Mouse (Mus musculus): ENCODE results near the gene Pus3. TPM values are rescaled to one million over a fixed set of nuclear protein-coding genes. Genes with fewer than 3 reads are reported as not detected.

Pus3 gene
- polyA plus RNA-seq, 1 experiment = 3.1 TPM

DNA sequence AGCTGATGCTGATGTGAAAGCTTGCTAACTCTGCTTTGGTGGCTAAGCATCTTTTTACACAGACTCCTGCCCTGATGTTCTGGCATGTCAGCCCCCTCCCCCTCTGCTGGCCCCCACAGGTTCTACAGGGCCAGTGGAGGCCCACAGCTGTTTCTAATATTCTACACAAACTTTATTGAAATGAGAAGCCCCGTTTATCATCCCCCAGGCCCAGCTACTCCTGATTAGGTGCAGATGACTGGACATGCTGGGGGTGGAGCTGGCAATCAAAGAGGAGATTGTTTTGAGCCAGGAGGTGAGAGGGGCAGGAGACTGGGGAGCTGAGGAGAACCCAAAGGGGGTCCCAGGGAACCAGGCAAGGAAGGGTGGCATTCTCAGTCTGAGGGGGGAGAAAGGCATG, 28.6 kb upstream of the Pus3 start:
- H3ac ChIP-seq (ENCODE audit: control insufficient read depth, insufficient read length, low read depth) = no peak overlapping the region
- no peaks in the 10 kb centered on the region for H3K27me3 ChIP-seq (ENCODE audit: control insufficient read depth, insufficient read depth, insufficient read length)
- no peak overlapping the region for H3K4me3 ChIP-seq (ENCODE audit: insufficient read depth, poor library complexity, severe bottlenecking)
- H3K79me2 ChIP-seq (ENCODE audit: control insufficient read depth, insufficient read depth) = no peaks in the 10 kb centered on the region
- H3K36me3 ChIP-seq (ENCODE audit: control insufficient read depth, insufficient read depth) = no peaks in the 10 kb centered on the region
- H3K79me3 ChIP-seq (ENCODE audit: low read depth) = no peaks in the 10 kb centered on the region
- TF ChIP-seq CEBPB (IDR thresholded peaks at IDR 0.05; ENCODE audit: low read depth) (no peak), FOSL1 (IDR thresholded peaks at IDR 0.05; ENCODE audit: insufficient read depth, low read length, poor library complexity, severe bottlenecking) (no peak), MAX (IDR thresholded peaks at IDR 0.05) (no peak), MYOD1 (IDR thresholded peaks at IDR 0.05; ENCODE audit: control insufficient read depth, insufficient read length, low read depth) (no peak), CTCF (IDR thresholded peaks at IDR 0.05; ENCODE audit: control insufficient read depth, insufficient read depth, insufficient read length) (no peak), MYOG (IDR thresholded peaks at IDR 0.05; ENCODE audit: control insufficient read depth, extremely low read depth, insufficient read length) (no peak), USF1 (IDR thresholded peaks at IDR 0.05; ENCODE audit: low read depth) (no peak)

- no peaks in the 10 kb centered on the region for H3K79me2 ChIP-seq (ENCODE audit: control insufficient read depth, insufficient read depth)
- TF ChIP-seq MAX (IDR thresholded peaks at IDR 0.05) (no peak), MYOG (IDR thresholded peaks at IDR 0.05; ENCODE audit: control insufficient read depth, extremely low read depth, insufficient read length) (no peak), MYOD1 (IDR thresholded peaks at IDR 0.05; ENCODE audit: control insufficient read depth, insufficient read length, low read depth) (no peak), CTCF (IDR thresholded peaks at IDR 0.05; ENCODE audit: control insufficient read depth, insufficient read depth, insufficient read length) (no peak), USF1 (IDR thresholded peaks at IDR 0.05; ENCODE audit: low read depth) (no peak), FOSL1 (IDR thresholded peaks at IDR 0.05; ENCODE audit: insufficient read depth, low read length, poor library complexity, severe bottlenecking) (no peak), CEBPB (IDR thresholded peaks at IDR 0.05; ENCODE audit: low read depth) (no peak)
- no peaks in the 10 kb centered on the region for H3K79me3 ChIP-seq (ENCODE audit: low read depth)
- H3K36me3 ChIP-seq (ENCODE audit: control insufficient read depth, insufficient read depth) = no peaks in the 10 kb centered on the region
- no peaks in the 10 kb centered on the region for H3K27me3 ChIP-seq (ENCODE audit: control insufficient read depth, insufficient read depth, insufficient read length)
- H3K4me3 ChIP-seq (ENCODE audit: insufficient read depth, poor library complexity, severe bottlenecking) = no peak overlapping the region
- H3ac ChIP-seq (ENCODE audit: control insufficient read depth, insufficient read length, low read depth) = no peak overlapping the region
These were observed 25.1 kb upstream of the Pus3 start for GRCm38 (mm10) chr9:35533266-35533665.

DNA sequence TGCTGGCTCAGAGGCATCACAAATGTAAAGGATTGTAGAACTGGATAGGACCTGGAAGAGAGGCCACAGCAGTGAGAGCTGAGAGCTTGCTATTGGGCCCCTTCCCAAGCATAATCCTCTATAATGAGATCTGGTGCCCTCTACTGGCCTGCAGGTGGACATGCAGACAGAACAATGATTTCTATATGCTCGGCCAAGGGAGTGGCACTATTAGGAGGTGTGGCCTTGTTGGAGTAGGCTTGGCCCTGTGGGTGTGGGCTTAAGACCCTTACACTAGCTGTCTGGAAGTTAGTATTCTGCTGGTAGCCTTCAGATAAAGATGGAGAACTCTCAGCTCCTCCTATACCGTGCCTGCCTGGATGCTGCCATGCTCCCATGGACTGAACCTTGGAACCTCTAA, 23.3 kb upstream of the Pus3 start:
- no peaks in the 10 kb centered on the region for H3K79me2 ChIP-seq (ENCODE audit: control insufficient read depth, insufficient read depth)
- no peaks in the 10 kb centered on the region for H3K36me3 ChIP-seq (ENCODE audit: control insufficient read depth, insufficient read depth)
- no peak overlapping the region for H3ac ChIP-seq (ENCODE audit: control insufficient read depth, insufficient read length, low read depth)
- TF ChIP-seq USF1 (IDR thresholded peaks at IDR 0.05; ENCODE audit: low read depth) = no peak
- TF ChIP-seq CEBPB (IDR thresholded peaks at IDR 0.05; ENCODE audit: low read depth) = no peak
- peak; percentile 59 for TF ChIP-seq CTCF (IDR thresholded peaks at IDR 0.05; ENCODE audit: control insufficient read depth, insufficient read depth, insufficient read length)
- no peak for TF ChIP-seq FOSL1 (IDR thresholded peaks at IDR 0.05; ENCODE audit: insufficient read depth, low read length, poor library complexity, severe bottlenecking)
- no peak for TF ChIP-seq MYOD1 (IDR thresholded peaks at IDR 0.05; ENCODE audit: control insufficient read depth, insufficient read length, low read depth)
- no peak for TF ChIP-seq MYOG (IDR thresholded peaks at IDR 0.05; ENCODE audit: control insufficient read depth, extremely low read depth, insufficient read length)
- H3K27me3 ChIP-seq (ENCODE audit: control insufficient read depth, insufficient read depth, insufficient read length) = no peaks in the 10 kb centered on the region
- no peaks in the 10 kb centered on the region for H3K79me3 ChIP-seq (ENCODE audit: low read depth)
- no peak overlapping the region for H3K4me3 ChIP-seq (ENCODE audit: insufficient read depth, poor library complexity, severe bottlenecking)

- no peak overlapping the region for H3ac ChIP-seq (ENCODE audit: control insufficient read depth, insufficient read length, low read depth)
- TF ChIP-seq MYOG (IDR thresholded peaks at IDR 0.05; ENCODE audit: control insufficient read depth, extremely low read depth, insufficient read length) = no peak
- TF ChIP-seq MYOD1 (IDR thresholded peaks at IDR 0.05; ENCODE audit: control insufficient read depth, insufficient read length, low read depth) = no peak
- no peak for TF ChIP-seq MAX (IDR thresholded peaks at IDR 0.05)
- TF ChIP-seq USF1 (IDR thresholded peaks at IDR 0.05; ENCODE audit: low read depth) = no peak
- no peak for TF ChIP-seq CTCF (IDR thresholded peaks at IDR 0.05; ENCODE audit: control insufficient read depth, insufficient read depth, insufficient read length)
- no peak for TF ChIP-seq CEBPB (IDR thresholded peaks at IDR 0.05; ENCODE audit: low read depth)
- TF ChIP-seq FOSL1 (IDR thresholded peaks at IDR 0.05; ENCODE audit: insufficient read depth, low read length, poor library complexity, severe bottlenecking) = no peak
- H3K79me2 ChIP-seq (ENCODE audit: control insufficient read depth, insufficient read depth) = no peaks in the 10 kb centered on the region
- no peaks in the 10 kb centered on the region for H3K27me3 ChIP-seq (ENCODE audit: control insufficient read depth, insufficient read depth, insufficient read length)
- H3K79me3 ChIP-seq (ENCODE audit: low read depth) = no peaks in the 10 kb centered on the region
- H3K36me3 ChIP-seq (ENCODE audit: control insufficient read depth, insufficient read depth) = no peaks in the 10 kb centered on the region
- no peak overlapping the region for H3K4me3 ChIP-seq (ENCODE audit: insufficient read depth, poor library complexity, severe bottlenecking)
These were observed 22.5 kb upstream of the Pus3 start for GRCm38 (mm10) chr9:35535876-35536275.

DNA sequence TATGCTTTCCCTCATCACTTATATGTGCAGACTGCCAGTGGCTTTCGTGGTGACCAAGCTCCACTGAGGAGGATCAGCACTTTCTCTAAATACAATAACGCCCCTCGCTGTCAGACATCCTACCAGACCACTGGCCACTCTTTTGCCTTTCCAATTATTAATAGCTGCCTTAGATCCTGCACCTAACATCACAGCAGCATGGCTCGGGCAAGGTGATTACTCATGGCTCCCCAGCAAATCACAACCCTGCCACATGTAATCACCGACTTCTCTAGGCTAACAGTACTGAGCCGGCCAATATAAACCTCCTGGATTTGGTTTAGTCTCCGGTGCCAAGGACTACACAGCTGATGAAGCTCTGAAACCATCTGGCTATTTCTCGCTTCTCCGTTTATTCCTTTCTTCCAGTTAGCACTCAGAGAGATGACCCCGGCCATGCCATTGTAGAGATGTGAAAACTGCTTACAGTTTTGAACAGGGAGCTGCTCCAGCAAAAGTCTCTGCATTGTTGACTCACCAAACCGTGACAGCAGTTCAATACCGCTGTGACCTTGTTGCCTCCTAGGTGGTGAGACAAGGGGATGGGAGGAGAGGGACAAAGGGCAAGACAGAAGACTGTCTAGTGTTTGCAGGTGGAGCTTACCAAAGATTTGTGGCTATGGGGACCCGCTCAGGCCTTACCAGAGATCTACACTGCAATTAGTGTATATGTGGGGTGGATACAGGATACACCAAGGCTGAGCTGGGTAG, 19.2 kb upstream of the Pus3 start:
- TF ChIP-seq MAX (IDR thresholded peaks at IDR 0.05) = no peak
- no peak for TF ChIP-seq MYOD1 (IDR thresholded peaks at IDR 0.05; ENCODE audit: control insufficient read depth, insufficient read length, low read depth)
- TF ChIP-seq CTCF (IDR thresholded peaks at IDR 0.05; ENCODE audit: control insufficient read depth, insufficient read depth, insufficient read length) = no peak
- no peak for TF ChIP-seq MYOG (IDR thresholded peaks at IDR 0.05; ENCODE audit: control insufficient read depth, extremely low read depth, insufficient read length)
- TF ChIP-seq FOSL1 (IDR thresholded peaks at IDR 0.05; ENCODE audit: insufficient read depth, low read length, poor library complexity, severe bottlenecking) = no peak
- TF ChIP-seq CEBPB (IDR thresholded peaks at IDR 0.05; ENCODE audit: low read depth) = no peak
- no peak for TF ChIP-seq USF1 (IDR thresholded peaks at IDR 0.05; ENCODE audit: low read depth)
- no peaks in the 10 kb centered on the region for H3K36me3 ChIP-seq (ENCODE audit: control insufficient read depth, insufficient read depth)
- H3K27me3 ChIP-seq (ENCODE audit: control insufficient read depth, insufficient read depth, insufficient read length) = no peaks in the 10 kb centered on the region
- no peaks in the 10 kb centered on the region for H3K79me3 ChIP-seq (ENCODE audit: low read depth)
- H3ac ChIP-seq (ENCODE audit: control insufficient read depth, insufficient read length, low read depth) = no peak overlapping the region
- no peak overlapping the region for H3K4me3 ChIP-seq (ENCODE audit: insufficient read depth, poor library complexity, severe bottlenecking)
- H3K79me2 ChIP-seq (ENCODE audit: control insufficient read depth, insufficient read depth) = no peaks in the 10 kb centered on the region

Measured in C2C12 (cell line).